Mouse (Mus musculus) limb, embryonic 11.5 days (tissue): ENCODE results near the gene BC052040. TPM values are rescaled to one million over a fixed set of nuclear protein-coding genes. Genes with fewer than 3 reads are reported as not detected.

ENCODE experiments used
- ATAC-seq: fragments of 200-750 bp; cut with Nextera tagmentation; 2 replicates; pipeline ENCODE4 v1.8.0; 2017; ENCODE audit warnings: low read depth; ENCODE audit not compliant: insufficient number of reproducible peaks, low FRiP score, low TSS enrichment
- DNase-seq: peaks from one replicate; pipeline ENCODE4 v3.0.0-alpha.2; 2015; ENCODE audit warnings: low spot score
- H3K27ac ChIP-seq: fragments of 300-500 bp; sonication (generic); replicated peaks from 2 replicates; pipeline ENCODE4 v1.5.1; 2014; ENCODE audit warnings: low read depth, mild to moderate bottlenecking, low read length
- H3K27me3 ChIP-seq: fragments of 300-500 bp; sonication (generic); 2 replicates; pipeline ENCODE4 v1.6.1; 2014; ENCODE audit warnings: mild to moderate bottlenecking, low read length, mixed read lengths; ENCODE audit not compliant: control insufficient read depth, insufficient read depth
- H3K36me3 ChIP-seq: fragments of 300-500 bp; sonication (generic); 2 replicates; pipeline ENCODE4 v1.6.1; 2014; ENCODE audit warnings: mild to moderate bottlenecking, low read length, moderate library complexity, mixed read lengths; ENCODE audit not compliant: control insufficient read depth, insufficient read depth
- H3K4me1 ChIP-seq: fragments of 300-500 bp; sonication (generic); 2 replicates; pipeline ENCODE4 v1.6.1; 2014; ENCODE audit warnings: low read length, mixed read lengths; ENCODE audit not compliant: control insufficient read depth, insufficient read depth
- H3K4me2 ChIP-seq: fragments of 300-500 bp; sonication (generic); 2 replicates; pipeline ENCODE4 v1.6.1; 2014; ENCODE audit warnings: low read depth, mild to moderate bottlenecking, moderate library complexity; ENCODE audit not compliant: severe bottlenecking
- H3K4me3 ChIP-seq: fragments of 300-500 bp; sonication (generic); 2 replicates; pipeline ENCODE4 v1.5.1; 2014; ENCODE audit warnings: low read depth, low read length
- H3K9ac ChIP-seq: fragments of 300-500 bp; sonication (generic); 2 replicates; pipeline ENCODE4 v1.6.1; 2014; ENCODE audit warnings: mild to moderate bottlenecking, low read length
- H3K9me3 ChIP-seq: fragments of 300-500 bp; sonication (generic); 2 replicates; pipeline ENCODE4 v1.6.1; 2016; ENCODE audit warnings: low read length; ENCODE audit not compliant: control insufficient read depth
- WGBS: fragments of 180-500 bp; shearing (Covaris S2); extraction: QIAGEN DNeasy Blood & Tissue Kit; methylation state at CpG from one replicate; pipeline ENCODE4 v1.1.7; 2014; 5-methylcytosine and 5-hydroxymethylcytosine counted together
- polyA plus RNA-seq: library from polyadenylated mRNA; unstranded; fragments of >200 nt; fragmentation: Nextera tagmentation; extraction: Ambion mirVana; gene quantifications from 2 replicates; pipeline ENCODE4 v1.2.1, GENCODE M21; 2014

BC052040 gene
- polyA plus RNA-seq, 1 experiment from 2014 or later = 13.6 TPM

- no peak for DNase-seq
- WGBS = 47% methylated on average over 6 of the region's 6 CpGs
- no peak for ATAC-seq
- Histone ChIP-seq H3K4me3 (no peak overlapping the region), H3K9ac (no peak overlapping the region), H3K36me3 (no peaks in the 10 kb centered on the region), H3K27ac (no peak overlapping the region), H3K9me3 (no peaks in the 10 kb centered on the region), H3K4me1 (no peaks in the 10 kb centered on the region), H3K4me2 (no peak overlapping the region), H3K27me3 (no peaks in the 10 kb centered on the region)
Observed at GRCm38 (mm10) chr2:115563436-115564093, 18.0 kb upstream of the BC052040 start.

- WGBS = 83% methylated on average over 1 of the region's 1 CpGs
- H3K4me1 ChIP-seq = no peaks in the 10 kb centered on the region
- no peak for ATAC-seq
Observed at GRCm38 (mm10) chr2:115571996-115572395, 9.5 kb upstream of the BC052040 start.

GRCm38 (mm10) chr2:115574802-115575201 lies 6.7 kb upstream of the BC052040 start:
- Histone ChIP-seq H3K36me3 (no peaks in the 10 kb centered on the region), H3K27ac (no peak overlapping the region), H3K27me3 (no peaks in the 10 kb centered on the region), H3K4me1 (no peaks in the 10 kb centered on the region), H3K4me2 (no peak overlapping the region), H3K4me3 (no peak overlapping the region), H3K9me3 (no peaks in the 10 kb centered on the region), H3K9ac (no peak overlapping the region)
- WGBS = 81% methylated on average over 5 of the region's 5 CpGs
- ATAC-seq (no peak), DNase-seq (no peak)

More at GRCm38 (mm10) chr2:115571996-115572395, 9.5 kb upstream of the BC052040 start:
- DNase-seq = no peak
- H3K4me2 ChIP-seq = no peak overlapping the region
- H3K27me3 ChIP-seq = no peaks in the 10 kb centered on the region
- H3K9ac ChIP-seq = no peak overlapping the region
- no peak overlapping the region for H3K27ac ChIP-seq
- no peaks in the 10 kb centered on the region for H3K36me3 ChIP-seq
- no peaks in the 10 kb centered on the region for H3K9me3 ChIP-seq
- no peak overlapping the region for H3K4me3 ChIP-seq

GRCm38 (mm10) chr2:115579171-115579900 lies 2.2 kb upstream of the BC052040 start:
- Histone ChIP-seq H3K4me1 (peaks cover 5% of the 10 kb centered on the region; the same call in 1 of the 2 replicates), H3K9me3 (no peaks in the 10 kb centered on the region), H3K9ac (no peak overlapping the region), H3K4me3 (0 out of 2 replicates have a peak overlapping the region, but pooled peaks have one; percentile 9), H3K4me2 (peak overlapping the region; percentile 38), H3K27me3 (no peaks in the 10 kb centered on the region), H3K36me3 (no peaks in the 10 kb centered on the region), H3K27ac (peak overlapping the region; percentile 69)
- 6% methylated on average over 18 of the region's 18 CpGs for WGBS
- ATAC-seq = peak; percentile 35; the same call in 1 of the 2 replicates
- peak; percentile 89 for DNase-seq

GRCm38 (mm10) chr2:115579976-115580375 lies 1.5 kb upstream of the BC052040 start:
- H3K4me2 ChIP-seq = no peak overlapping the region; the same call in 1 of the 2 replicates

GRCm38 (mm10) chr2:115581989-115582608 lies 583 bp downstream of the BC052040 start:
- 66% methylated on average over 10 of the region's 10 CpGs for WGBS
- no peak overlapping the region for H3K27ac ChIP-seq
- DNase-seq = no peak

More at GRCm38 (mm10) chr2:115579976-115580375, 1.5 kb upstream of the BC052040 start:
- DNase-seq = peak; percentile 51
- Histone ChIP-seq H3K27ac (peak overlapping the region; percentile 30; the same call in 1 of the 2 replicates), H3K9ac (no peak overlapping the region), H3K4me3 (no peak overlapping the region), H3K36me3 (no peaks in the 10 kb centered on the region), H3K27me3 (no peaks in the 10 kb centered on the region), H3K4me1 (peaks cover 5% of the 10 kb centered on the region; the same call in 1 of the 2 replicates), H3K9me3 (no peaks in the 10 kb centered on the region)
- no peak for ATAC-seq
- 18% methylated on average over 6 of the region's 6 CpGs for WGBS

GRCm38 (mm10) chr2:115583776-115584175 lies 2.3 kb downstream of the BC052040 start:
- Histone ChIP-seq H3K4me2 (no peak overlapping the region), H3K36me3 (no peaks in the 10 kb centered on the region), H3K27ac (no peak overlapping the region), H3K4me3 (no peak overlapping the region), H3K9ac (no peak overlapping the region), H3K4me1 (peaks cover 5% of the 10 kb centered on the region; the same call in 1 of the 2 replicates), H3K9me3 (no peaks in the 10 kb centered on the region), H3K27me3 (no peaks in the 10 kb centered on the region)
- DNase-seq (no peak), ATAC-seq (no peak)

More at GRCm38 (mm10) chr2:115581989-115582608, 583 bp downstream of the BC052040 start:
- Histone ChIP-seq H3K4me3 (peak overlapping the region; percentile 72), H3K36me3 (no peaks in the 10 kb centered on the region), H3K27me3 (no peaks in the 10 kb centered on the region), H3K4me2 (peak overlapping the region; percentile 43), H3K9ac (peak overlapping the region; percentile 46), H3K4me1 (peaks cover 5% of the 10 kb centered on the region; the same call in 1 of the 2 replicates), H3K9me3 (no peaks in the 10 kb centered on the region)
- ATAC-seq = no peak

GRCm38 (mm10) chr2:115590602-115591001 lies 9.1 kb downstream of the BC052040 start:
- Histone ChIP-seq H3K9ac (no peak overlapping the region), H3K27me3 (no peaks in the 10 kb centered on the region), H3K9me3 (no peaks in the 10 kb centered on the region), H3K4me2 (no peak overlapping the region), H3K36me3 (no peaks in the 10 kb centered on the region), H3K27ac (no peak overlapping the region), H3K4me3 (no peak overlapping the region), H3K4me1 (no peaks in the 10 kb centered on the region)
- WGBS = 68% methylated on average over 2 of the region's 2 CpGs
- ATAC-seq = no peak
- DNase-seq = no peak
